Mouse (Mus musculus): ENCODE results near the gene Arhgap9.
A peak's percentile ranks its signal among the peaks of the same experiment; 100 is the strongest.

The Arhgap9 gene

DNA sequence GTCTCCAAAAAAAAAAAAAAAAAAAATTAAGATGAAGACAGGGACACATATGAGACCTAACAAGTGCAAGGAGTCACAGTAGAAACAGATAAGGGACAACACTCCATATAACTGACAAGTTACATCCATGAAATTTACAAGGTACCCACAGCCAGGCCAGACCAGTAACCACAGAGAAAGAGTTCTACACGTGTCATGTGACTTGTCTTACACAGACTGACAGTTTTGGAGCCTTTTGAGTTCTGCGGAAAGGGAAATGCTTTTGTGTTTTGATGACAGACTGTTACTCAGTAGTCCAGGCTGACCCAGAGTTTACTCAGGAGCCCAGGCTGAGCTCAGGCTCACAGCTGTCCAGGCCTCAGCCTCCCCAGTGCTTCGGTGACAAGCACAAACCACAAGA lies 21.3 kb downstream of the Arhgap9 start:
- DNase-seq (ENCODE audit: low spot score in 2 of 2), result no peak

DNA sequence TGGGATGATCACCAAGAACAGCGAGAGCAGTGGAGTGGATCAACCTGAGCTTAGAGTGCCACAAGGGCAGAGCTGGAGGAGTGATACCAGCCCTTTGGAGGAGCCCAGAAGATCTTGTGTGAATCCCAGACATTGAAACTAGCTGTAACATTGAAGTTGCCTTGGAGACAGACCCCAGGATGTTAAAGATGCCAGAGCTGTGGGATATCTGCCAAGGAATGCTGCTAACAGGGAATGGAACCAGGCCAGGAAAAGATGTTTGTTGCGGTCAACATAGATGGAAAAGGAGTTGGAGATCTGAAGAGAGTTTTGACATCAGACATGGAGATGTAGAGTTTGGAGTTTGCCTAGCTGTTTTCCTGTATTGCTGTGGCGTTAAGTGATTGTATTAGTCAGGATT lies 24.4 kb downstream of the Arhgap9 start:
- DNase-seq (ENCODE audit: low spot score in 2 of 2), result no peak

DNA sequence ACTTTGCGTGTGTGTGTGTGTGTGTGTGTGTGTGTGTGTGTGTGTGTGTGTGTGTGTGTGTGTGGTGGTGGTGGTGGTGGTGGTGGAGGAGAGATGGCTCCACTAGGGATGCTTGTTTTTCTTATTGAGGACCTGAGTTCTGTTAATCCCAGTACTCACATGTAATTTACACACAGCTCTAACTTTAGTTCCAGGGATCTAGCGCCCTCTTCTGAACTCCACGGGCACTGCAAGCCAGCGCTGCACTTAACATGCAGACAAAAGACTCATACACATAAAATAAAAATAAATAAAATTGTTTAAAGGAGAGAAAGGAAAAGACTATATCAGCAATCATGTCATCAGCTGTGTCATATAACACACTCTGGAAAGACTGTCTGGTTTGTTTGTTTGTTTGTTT lies 27.2 kb downstream of the Arhgap9 start:
- DNase-seq (ENCODE audit: low spot score in 2 of 2), result no peak

DNA sequence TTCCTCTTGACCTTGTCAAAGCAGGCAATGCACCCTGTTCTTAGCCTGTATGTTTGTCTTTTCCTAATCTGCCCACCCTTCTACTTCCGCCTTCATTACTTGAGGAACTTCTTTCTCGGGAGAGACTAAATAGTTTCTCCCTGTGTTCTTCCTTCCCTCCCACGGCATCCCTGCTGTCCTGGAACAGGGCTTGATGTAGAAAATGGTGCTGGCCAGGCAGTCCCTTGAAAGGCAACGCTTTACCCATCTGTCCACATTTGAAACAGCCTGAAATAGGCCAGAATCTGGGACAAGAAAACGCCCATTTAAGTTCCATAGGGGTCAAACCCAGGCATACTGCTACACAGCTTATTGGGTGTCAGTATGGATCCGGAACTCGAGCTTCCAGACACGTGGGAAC lies 28.0 kb downstream of the Arhgap9 start:
- no peak for DNase-seq (ENCODE audit: low spot score in 2 of 2)

DNA sequence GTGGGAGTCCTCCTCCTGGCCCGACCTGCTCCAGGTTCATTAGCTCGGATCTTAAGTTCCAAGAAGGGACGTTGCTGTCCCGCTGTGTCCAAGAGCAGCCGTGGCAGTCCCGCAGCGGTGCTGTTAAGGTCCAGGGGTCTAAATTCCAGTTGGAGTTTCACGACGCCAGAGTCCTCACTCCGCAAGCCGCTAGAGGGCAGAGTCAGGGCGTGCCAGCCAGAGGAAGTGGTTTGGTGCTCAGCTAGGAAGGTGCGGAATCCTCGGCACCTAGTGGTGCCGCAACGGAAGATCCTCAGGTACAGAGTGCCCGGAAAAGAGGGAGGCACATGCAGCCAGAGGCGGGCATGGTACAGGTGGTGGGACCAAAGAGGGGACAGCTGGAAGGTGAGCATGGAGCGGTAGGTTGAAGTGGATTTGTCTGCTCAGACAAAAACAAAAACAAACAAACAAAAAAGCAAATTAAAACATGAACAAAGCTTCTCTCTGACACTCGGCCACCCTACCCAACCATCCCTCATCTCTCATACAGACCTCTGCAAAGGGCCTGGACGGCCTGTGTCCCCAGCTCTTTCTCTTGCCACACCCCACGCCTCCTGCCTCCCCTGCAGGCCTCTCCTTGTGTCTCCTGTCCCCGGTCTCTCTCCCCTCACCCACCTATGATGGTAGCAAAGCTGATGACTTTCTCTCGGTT lies 29.0 kb downstream of the Arhgap9 start:
- peak; percentile 32 to 57 for DNase-seq (ENCODE audit: low spot score in 2 of 2)

DNA sequence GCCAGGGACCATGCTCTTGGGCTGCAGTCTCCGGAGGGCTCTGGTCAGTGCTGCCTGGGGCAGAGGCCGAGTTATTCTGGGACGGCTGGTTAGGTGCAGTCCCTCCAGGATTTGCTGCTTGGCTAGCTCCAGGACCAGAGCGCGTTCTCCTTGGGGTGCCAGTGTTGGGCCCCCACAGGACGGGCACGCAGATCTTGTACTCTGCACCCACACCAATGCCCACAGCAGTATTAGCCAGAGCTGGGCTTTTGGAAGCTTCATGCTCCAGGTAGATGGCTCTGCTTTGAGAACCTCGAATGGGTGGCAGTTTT lies 29.5 kb downstream of the Arhgap9 start:
- no peak for DNase-seq (ENCODE audit: low spot score in 2 of 2)

DNA sequence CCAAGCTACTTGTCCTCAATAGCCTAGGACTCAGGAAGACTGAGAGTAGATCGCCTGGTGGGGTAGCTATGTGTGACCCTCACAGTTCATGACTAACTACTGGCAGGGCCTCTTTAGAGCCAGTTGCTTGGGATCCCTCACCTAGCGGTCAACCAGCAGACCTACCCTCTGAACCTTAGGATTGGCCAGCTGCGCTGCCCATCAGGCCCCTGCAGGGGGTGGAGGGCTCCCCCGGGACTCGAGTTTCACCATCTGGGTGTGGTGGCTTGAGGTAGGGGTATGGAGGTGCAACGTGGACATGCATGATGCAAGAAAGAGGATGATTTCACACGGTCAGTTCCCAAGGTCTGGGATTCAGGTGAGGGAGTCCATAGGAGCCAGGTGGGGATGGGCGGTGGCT lies 30.0 kb downstream of the Arhgap9 start:
- DNase-seq (ENCODE audit: low spot score in 2 of 2), result no peak

DNA sequence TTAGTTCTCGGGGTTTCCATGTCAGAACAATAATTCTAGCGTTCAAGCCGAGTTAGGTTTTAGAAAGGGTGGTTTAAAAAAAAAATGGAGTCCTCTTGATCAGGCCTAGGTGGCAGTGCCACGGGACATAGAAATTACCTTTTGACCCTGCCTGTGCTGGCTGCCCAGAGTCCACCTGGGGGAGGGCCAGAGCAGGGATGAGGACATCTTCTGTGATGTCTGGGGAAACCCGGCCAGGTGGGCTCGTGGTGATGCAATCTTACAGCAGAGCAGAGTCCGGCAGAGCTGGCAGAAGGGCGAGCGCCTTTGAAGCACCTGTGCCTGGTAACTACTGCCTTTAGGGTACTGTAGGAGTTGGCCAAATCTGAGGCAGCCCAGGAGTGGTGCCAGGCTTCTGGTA lies 30.4 kb downstream of the Arhgap9 start:
- DNase-seq (ENCODE audit: low spot score in 2 of 2), result no peak

DNA sequence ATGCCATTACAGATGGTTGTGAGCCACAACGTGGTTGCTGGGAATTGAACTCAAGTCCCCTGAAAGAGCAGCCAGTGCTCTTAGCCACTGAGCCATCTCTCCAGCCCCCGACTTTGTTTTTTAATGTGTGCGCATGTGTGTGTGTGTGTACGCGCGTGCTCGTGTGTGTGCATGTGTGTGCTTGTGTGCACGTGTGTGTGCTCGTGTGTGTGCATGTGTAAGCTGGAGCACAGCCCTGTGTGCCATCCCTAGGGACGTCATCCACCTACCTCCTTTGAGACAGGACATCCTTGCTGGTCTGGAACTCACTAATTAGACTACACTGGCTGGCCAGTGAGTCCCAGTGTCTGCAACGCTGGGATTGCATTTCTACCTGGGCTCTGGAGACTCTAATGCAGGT lies 31.0 kb downstream of the Arhgap9 start:
- no peak for DNase-seq (ENCODE audit: low spot score in 2 of 2)

DNA sequence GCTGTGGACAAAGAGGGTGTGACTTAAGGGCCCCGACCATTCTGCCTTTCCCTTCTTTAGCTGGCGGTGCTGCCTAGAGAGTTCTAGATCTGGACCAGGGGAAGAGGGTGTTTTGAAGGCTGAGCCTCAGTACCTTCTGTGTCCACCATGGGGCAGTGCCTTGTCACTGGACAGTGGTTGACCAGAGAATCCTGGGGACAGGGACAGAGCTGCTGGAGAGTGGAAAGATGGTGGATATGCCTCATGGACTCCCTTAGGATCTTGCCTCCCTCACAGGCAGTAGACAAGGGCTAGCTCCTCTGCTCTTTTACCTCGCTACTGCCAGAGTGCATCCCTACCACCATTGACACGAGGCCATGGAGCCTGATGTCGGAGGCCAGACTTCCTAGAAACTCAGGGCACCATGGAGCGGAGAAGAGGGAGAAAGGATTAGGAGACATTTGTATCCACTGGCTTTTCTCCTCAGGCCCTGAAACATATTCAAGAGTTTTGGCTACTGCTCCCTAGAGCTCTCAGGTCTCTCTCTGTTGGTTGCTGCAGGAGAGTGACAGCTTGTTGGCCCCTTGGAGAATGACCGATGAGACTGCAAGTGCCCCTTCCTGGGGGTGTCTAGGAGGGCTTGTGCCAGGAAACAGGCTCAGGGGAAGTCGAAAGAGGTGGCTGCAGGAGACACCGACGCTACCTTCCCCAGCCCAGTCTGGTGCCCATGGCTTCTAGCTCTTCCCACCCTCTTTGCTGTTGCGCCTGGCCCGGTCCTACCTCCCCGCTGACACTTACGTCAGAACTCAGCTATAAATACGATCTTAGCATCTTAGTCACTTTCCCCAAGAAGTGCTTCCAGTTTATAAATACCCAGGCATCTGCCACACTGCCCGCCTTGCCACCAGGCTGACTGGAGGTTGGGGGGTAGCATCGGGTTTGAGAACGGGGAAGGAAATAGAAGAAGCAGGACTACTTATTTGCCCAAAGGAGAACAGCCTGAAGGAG lies 32.4 kb downstream of the Arhgap9 start, which contains the start of gene Inhbe:
Gene Inhbe, minus strand, starts transcription at position 503 of the 987 bp plus-strand sequence.
- DNase-seq (ENCODE audit: low spot score in 2 of 2), result no peak

DNA sequence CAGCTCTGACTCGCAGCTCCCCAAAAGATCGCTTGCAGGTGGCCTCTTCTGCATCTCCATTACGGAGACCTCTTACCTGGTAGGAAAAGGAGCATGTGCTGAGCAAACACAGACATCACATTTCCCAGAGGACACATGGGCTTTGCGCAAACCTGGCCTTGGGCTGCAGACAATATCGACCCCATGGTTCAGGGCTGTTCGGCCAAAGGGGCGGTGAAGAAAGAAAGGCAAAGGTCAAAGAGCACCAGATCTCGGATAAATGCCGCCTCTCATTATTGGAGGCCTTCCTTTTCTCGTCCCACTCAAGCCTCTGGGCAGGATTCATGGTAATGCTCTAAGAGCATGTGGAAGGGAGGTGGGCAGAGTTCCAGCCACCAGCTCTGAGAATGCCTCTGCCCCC lies 33.6 kb downstream of the Arhgap9 start:
- no peak for DNase-seq (ENCODE audit: low spot score in 2 of 2)

DNA sequence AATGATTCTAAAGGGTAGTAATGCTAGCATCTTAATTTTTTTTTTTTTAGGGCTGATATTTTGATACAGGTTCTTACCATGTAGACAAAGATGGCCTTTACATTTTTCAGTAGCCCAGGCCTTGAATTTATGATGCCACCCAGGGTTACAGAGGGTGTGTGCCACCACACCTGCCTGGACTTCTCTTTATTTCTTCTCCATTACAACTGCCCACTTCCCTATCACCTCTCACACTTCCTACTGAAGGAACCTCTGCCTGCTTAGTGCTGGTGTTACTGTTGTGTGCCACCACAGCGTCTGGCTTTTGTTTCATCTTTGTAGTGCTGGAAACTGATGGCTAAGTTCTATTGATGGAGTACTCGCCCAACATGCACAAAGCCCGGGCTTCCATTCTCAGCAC lies 39.0 kb downstream of the Arhgap9 start:
- DNase-seq (ENCODE audit: low spot score in 2 of 2), result no peak

DNA sequence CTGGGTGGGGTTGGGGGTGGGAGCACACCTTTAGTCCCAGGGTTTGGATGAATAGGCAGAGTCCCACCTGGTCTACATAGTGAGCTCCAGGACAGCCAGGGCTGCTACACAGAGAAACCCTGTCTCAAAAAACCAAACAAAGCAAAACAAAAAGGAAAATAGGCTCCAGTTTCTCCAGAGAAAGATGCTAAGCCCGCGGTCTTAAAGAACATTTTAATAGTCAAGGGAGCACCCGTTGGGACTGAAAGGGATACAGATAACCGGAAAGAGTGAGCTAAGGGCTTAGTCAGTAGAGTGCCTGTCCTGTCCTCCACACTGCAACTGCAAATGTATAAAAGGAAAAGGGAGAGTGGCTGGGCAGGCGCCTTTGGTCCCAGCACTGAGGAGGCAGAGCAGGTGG lies 45.4 kb downstream of the Arhgap9 start:
- DNase-seq (ENCODE audit: low spot score in 2 of 2), result no peak

DNA sequence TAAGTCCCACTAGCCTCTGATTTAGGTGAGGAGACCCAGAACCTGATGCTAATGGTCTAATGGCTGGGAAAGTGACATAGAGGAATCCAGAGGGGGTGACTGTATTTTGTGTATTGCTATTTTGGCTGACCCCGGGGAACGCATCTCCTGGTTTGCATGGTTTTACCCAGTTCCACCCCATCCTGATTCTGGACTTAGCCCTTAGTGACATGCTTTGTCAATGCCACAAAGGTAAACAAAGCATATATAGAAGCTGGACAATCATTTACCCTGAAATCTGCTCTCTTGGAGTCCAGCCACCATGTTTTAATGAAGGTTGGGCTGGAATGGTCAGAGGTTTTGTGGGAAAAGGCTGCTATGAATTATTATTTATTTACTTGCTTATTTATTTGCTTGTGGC lies 46.5 kb downstream of the Arhgap9 start:
- DNase-seq (ENCODE audit: low spot score in 2 of 2), result no peak

DNA sequence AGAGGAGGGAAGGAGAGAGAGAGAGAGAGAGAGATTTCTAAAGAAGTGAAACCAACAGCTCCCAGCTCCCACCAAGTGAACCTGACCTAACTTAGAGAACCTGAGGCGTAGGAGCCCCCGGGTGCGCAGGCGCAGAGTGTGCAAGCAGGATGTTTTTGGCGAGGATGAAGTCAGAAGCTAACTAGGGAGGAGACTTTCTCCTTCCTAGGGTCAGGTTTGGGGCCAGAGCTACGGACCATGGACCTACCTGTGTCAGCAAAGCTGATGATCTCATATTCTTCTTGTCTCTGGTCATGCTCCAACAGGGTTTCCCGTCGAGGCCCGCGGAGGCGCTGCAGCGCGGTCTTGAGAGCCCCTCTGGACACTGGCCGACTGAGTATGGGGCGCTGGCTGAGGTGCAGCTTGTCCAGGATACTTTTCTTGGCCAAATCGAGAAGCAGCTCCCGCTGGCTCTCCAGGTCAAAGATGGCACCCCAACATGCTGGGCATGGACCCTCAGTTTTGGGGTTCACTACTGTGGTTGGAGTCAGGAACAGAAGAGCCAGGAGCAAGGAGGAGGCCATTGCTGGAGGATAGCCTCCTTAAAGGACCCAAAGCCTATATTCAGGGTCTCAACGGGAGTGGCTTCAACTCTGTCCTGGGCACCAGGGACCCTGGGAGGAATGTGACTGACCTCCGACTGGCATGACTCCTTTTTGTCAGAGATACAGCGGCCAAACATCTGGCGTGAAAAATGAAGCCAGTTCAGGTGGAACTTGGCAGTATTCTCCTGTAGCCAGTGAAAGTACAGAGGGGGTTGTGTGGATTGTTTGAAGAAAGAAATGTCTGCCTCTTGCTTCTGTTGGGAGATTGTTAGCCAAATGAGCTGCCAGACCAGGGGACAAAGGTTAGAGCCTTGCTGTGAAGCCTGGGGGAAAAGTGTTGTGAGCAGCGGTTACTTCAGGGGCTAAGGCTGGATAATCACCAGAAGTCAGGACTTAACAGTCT lies 48.4 kb downstream of the Arhgap9 start, which contains the start of gene Inhbc:
Gene Inhbc, minus strand, starts transcription at position 598 of the 987 bp plus-strand sequence.
- DNase-seq (ENCODE audit: low spot score in 2 of 2), result no peak

DNA sequence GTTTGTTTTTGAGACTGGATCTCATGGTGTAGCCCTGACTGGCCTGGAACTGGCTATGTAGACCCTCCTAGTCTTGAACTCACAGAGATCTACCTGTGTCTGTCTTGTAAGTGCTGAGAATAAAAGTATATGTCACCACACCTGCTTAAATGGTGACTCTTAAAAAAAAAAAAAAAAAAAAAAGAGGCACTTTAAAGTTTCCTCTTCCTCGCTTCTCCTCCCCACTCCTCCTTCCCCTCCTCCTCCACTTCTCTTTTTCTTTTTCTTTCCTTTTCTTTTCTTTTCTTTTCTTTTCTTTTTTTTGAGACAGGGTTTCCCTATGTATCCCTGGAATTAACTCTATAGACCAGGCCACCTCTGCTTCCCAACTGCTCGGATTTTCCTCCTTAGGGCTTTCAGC lies 49.3 kb downstream of the Arhgap9 start:
- DNase-seq (ENCODE audit: low spot score in 2 of 2), result no peak

DNA sequence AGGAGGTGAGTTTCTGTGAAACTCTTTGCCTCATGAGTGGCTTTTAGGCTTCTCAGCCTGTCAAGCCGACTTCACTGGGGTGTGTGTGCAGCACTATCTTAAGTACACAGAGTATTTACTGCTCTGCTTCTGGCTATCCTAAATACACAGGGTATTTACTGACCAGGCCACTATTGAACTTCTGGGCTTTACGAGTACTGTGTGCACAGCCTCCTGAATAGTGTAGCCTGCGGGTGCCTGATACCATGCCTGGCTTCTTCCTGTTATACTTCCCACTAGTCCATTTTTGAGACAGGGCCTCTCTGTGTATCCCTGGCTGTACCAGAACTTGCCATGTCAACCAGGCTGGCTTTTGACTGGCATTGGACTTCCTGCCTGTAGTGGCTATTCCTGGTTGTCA lies 55.9 kb downstream of the Arhgap9 start:
- no peak for DNase-seq (ENCODE audit: low spot score in 2 of 2)
